Comparison of ENCODE assay signal across 8 mouse cellular contexts in genomic region chr2:33154751-33155372, GRCm38 (mm10). TPM values are rescaled to one million over a fixed set of nuclear protein-coding genes. Genes with fewer than 3 reads are reported as not detected.
DNase-seq lines count a peak whose midpoint lies in the region; ATAC-seq lines count a peak whose summit lies in the region.

No protein-coding gene starts in this region.

- H3K36me3 ChIP-seq in splenic B cell, adult 2 months (ENCODE audit: control insufficient read depth, insufficient read depth, low read length, poor library complexity, severe bottlenecking): no peaks in the 10 kb centered on the region; the same call in 1 of the 2 replicates

- ATAC-seq in monocyte, adult 5-6 weeks (replicated peaks; ENCODE audit: insufficient number of reproducible peaks, low FRiP score, low TSS enrichment, poor library complexity, severe bottlenecking): peak; percentile 63

- H3K27me3 ChIP-seq in splenic B cell, adult 2 months (ENCODE audit: control insufficient read depth, insufficient read depth, low read length, poor library complexity, severe bottlenecking): no peaks in the 10 kb centered on the region

- DNase-seq in 3T3-L1 (ENCODE audit: low read depth, low spot score): peak; percentile 93
- peak; percentile 70 to 75 for DNase-seq in adrenal gland, adult 18-20 months (ENCODE audit: low spot score in 2 of 2)
- DNase-seq in embryo, embryonic 10.5 days (ENCODE audit: low spot score): peak; percentile 89
- DNase-seq in gastrocnemius, postnatal 14 days: peak; percentile 70
- DNase-seq in kidney, adult 11 months: peak; percentile 76
- peak; percentile 76 for DNase-seq in left cerebral cortex, postnatal 4 days
- DNase-seq in splenic B cell, adult 2 months (ENCODE audit: low read depth, low spot score): peak; percentile 74

- intact Hi-C loops in gastrocnemius, postnatal 14 days (cut with DNase I; ENCODE audit: low total_unique reads): loop anchor here (2.0 to 5.0 kb wide), 2 partner anchors 194 to 247 kb away; no protein-coding TSS in a partner anchor
- intact Hi-C loops in left cerebral cortex, postnatal 4 days (cut with DNase I): loop anchor here (2.0 kb wide), 1 partner anchor 192 kb away; no protein-coding TSS in a partner anchor

RNA-seq across cellular contexts. Expression of gene Garnl3, which starts 23.4 kb away (rescaled TPM):
- total RNA-seq in adrenal gland, adult 18-20 months (2021): 10 to 100 TPM; 11.4 to 16.1 TPM
- total RNA-seq in gastrocnemius, postnatal 14 days (2021): 1 to 10 TPM; 2.0 to 2.3 TPM
- total RNA-seq in left cerebral cortex, postnatal 4 days (2021): 100 to 1,000 TPM; 158 to 162 TPM
- total RNA-seq in monocyte, adult 5-6 weeks (2017): 1.6 to 2.6 TPM in 2 of 3 replicates, not detected in the other

Comparison
In these comparisons a context has a peak if more than half of its experiments do, and no peak if none do; other contexts are left out.
1. Peak in every context shown above with its lines: DNase-seq and ATAC-seq.
2. RNA of gene Garnl3, which starts 23.4 kb away (total RNA-seq): 158 to 162 TPM in left cerebral cortex, postnatal 4 days; 11.4 to 16.1 TPM in adrenal gland, adult 18-20 months, 1.6 to 2.6 TPM in monocyte, adult 5-6 weeks and 2.0 to 2.3 TPM in gastrocnemius, postnatal 14 days; every median in the first group is over 4 times any median in the second.